ENCODE assay signal across 18 mouse cellular contexts in genomic region chr15:103233119-103233518, GRCm38 (mm10). TPM values are rescaled to one million over a fixed set of nuclear protein-coding genes. Genes with fewer than 3 reads are reported as not detected.
DNase-seq lines count a peak whose midpoint lies in the region; ATAC-seq and TF ChIP-seq lines count a peak whose summit lies in the region.
"Had no signal": no experiment of that assay in that cellular context is flagged by ENCODE, and none has a peak within 500 bp of the region (broad histone marks: within the 10 kb centered on the region; RNA-seq: fewer than 3 reads in every experiment).

No protein-coding gene starts in this region.

- H3K79me2 ChIP-seq in myocyte (ENCODE audit: control insufficient read depth, insufficient read depth): peaks cover 100% of the 10 kb centered on the region

- no peak for ATAC-seq in heart, embryonic 15.5 days (replicated peaks; ENCODE audit: insufficient number of reproducible peaks, insufficient read depth, low FRiP score, low read depth)
- no peak for ATAC-seq in liver, postnatal 0 days
- ATAC-seq: forebrain, embryonic 15.5 days; intestine, embryonic 15.5 days had no signal

- DNase-seq in gastrocnemius, adult 18-20 months (ENCODE audit: low spot score): peak; percentile 54
- DNase-seq in gastrocnemius, postnatal 25 days: no peak
- DNase-seq in heart, postnatal 36 days: no peak
- no peak for DNase-seq in liver, postnatal 0 days
- DNase-seq in liver: no peak
- no peak for DNase-seq in B cell, adult 2 months
- DNase-seq: adrenal gland, adult 2 months; adrenal gland, postnatal 25 days; cerebellum, adult 2 months; cerebellum, postnatal 10 days; gastrocnemius, postnatal 10 days; kidney, adult 18-20 months had no signal

- WGBS in heart, embryonic 15.5 days: 64% methylated on average over 2 of the region's 2 CpGs
- 71% methylated on average over 2 of the region's 2 CpGs for WGBS in liver, postnatal 0 days (ENCODE audit: insufficient replicate concordance)

- no peak overlapping the region for H3K9ac ChIP-seq in heart, embryonic 15.5 days
- H3K9ac ChIP-seq in liver, postnatal 0 days (replicated peaks): no peak overlapping the region
- H3K9ac ChIP-seq: forebrain, embryonic 15.5 days; hindbrain, embryonic 14.5 days; intestine, embryonic 15.5 days had no signal

- intact Hi-C loops in heart, postnatal 36 days (cut with DNase I): no loop called here

- TF ChIP-seq POLR2A in myocyte (IDR thresholded peaks at IDR 0.05; ENCODE audit: insufficient read length, low read depth): no peak

- H3K4me1 ChIP-seq in heart, embryonic 15.5 days (replicated peaks): peaks cover 26% of the 10 kb centered on the region
- H3K4me1 ChIP-seq in liver, postnatal 0 days (ENCODE audit: insufficient read depth): peaks cover 10% of the 10 kb centered on the region
- H3K4me1 ChIP-seq: intestine, embryonic 15.5 days had no signal

- no peak for TF ChIP-seq EP300 in liver, postnatal 0 days (IDR thresholded peaks at IDR 0.05; ENCODE audit: low read depth)

- no peak for TF ChIP-seq CTCF in liver, postnatal 0 days (IDR thresholded peaks at IDR 0.05; ENCODE audit: low read depth)

- H3K4me3 ChIP-seq in heart, embryonic 15.5 days: no peak overlapping the region
- no peak overlapping the region for H3K4me3 ChIP-seq in liver, postnatal 0 days (ENCODE audit: low read depth, low read length)
- H3K4me3 ChIP-seq in myocyte: no peak overlapping the region
- H3K4me3 ChIP-seq: forebrain, embryonic 15.5 days; hindbrain, embryonic 10.5 days; intestine, embryonic 15.5 days had no signal

- no peak overlapping the region for H3K4me2 ChIP-seq in heart, embryonic 15.5 days
- H3K4me2 ChIP-seq in liver, postnatal 0 days (ENCODE audit: low read depth, low read length): no peak overlapping the region
- peak overlapping the region; percentile 27 for H3K4me2 ChIP-seq in myocyte (ENCODE audit: low read depth)
- H3K4me2 ChIP-seq: forebrain, embryonic 15.5 days; hindbrain, embryonic 14.5 days; intestine, embryonic 15.5 days had no signal

- no peak overlapping the region for H3ac ChIP-seq in myocyte (ENCODE audit: control insufficient read depth, insufficient read length)

- peak overlapping the region; percentile 25; the same call in 1 of the 2 replicates for H3K27ac ChIP-seq in heart, embryonic 15.5 days
- H3K27ac ChIP-seq in liver, postnatal 0 days (ENCODE audit: low read depth): peak overlapping the region; percentile 36; the same call in 1 of the 2 replicates
- H3K27ac ChIP-seq: forebrain, embryonic 15.5 days; hindbrain, embryonic 10.5 days; hindbrain, embryonic 14.5 days; intestine, embryonic 15.5 days had no signal

- peaks cover 12% of the 10 kb centered on the region for H3K36me3 ChIP-seq in heart, embryonic 15.5 days
- H3K36me3 ChIP-seq in liver, postnatal 0 days (replicated peaks; ENCODE audit: insufficient read depth, low read length): peaks cover 8% of the 10 kb centered on the region
- peaks cover 15% of the 10 kb centered on the region for H3K36me3 ChIP-seq in myocyte (ENCODE audit: control insufficient read depth, insufficient read depth)

- H3K9me3 ChIP-seq in heart, embryonic 15.5 days (replicated peaks): no peaks in the 10 kb centered on the region
- H3K9me3 ChIP-seq in liver, postnatal 0 days (ENCODE audit: low read length): no peaks in the 10 kb centered on the region
- H3K9me3 ChIP-seq: forebrain, embryonic 15.5 days; hindbrain, embryonic 10.5 days; intestine, embryonic 15.5 days had no signal

- no peaks in the 10 kb centered on the region for H3K27me3 ChIP-seq in heart, embryonic 15.5 days
- no peaks in the 10 kb centered on the region for H3K27me3 ChIP-seq in liver, postnatal 0 days (ENCODE audit: insufficient read depth, low read length)
- H3K27me3 ChIP-seq in myocyte (ENCODE audit: control insufficient read depth, insufficient read depth, insufficient read length): no peaks in the 10 kb centered on the region
- H3K27me3 ChIP-seq: forebrain, embryonic 15.5 days; intestine, embryonic 15.5 days had no signal

TF ChIP-seq in myocyte, 11 proteins besides CTCF, POLR2A, EP300 and RAD21:
- TF ChIP-seq CEBPB (IDR thresholded peaks at IDR 0.05; ENCODE audit: insufficient read depth, poor library complexity, severe bottlenecking) (no peak), MYOD1 (IDR thresholded peaks at IDR 0.05; ENCODE audit: control insufficient read depth in 1 of 3, insufficient read length in 2 of 3, low read depth in 2 of 3) (peak in 1 of 3 experiments; percentile 32), MYOG (IDR thresholded peaks at IDR 0.05; ENCODE audit: control insufficient read depth in 1 of 3, insufficient read depth in 1 of 3, insufficient read length in 2 of 3, low read depth in 2 of 3) (peak in 1 of 3 experiments; percentile 21), TCF3 (IDR thresholded peaks at IDR 0.05; ENCODE audit: insufficient read length, low read depth) (no peak), USF1 (IDR thresholded peaks at IDR 0.05; ENCODE audit: low read depth) (no peak), TCF12 (IDR thresholded peaks at IDR 0.05; ENCODE audit: insufficient read depth, poor library complexity, severe bottlenecking) (peak; percentile 26), POLR2AphosphoS2 (IDR thresholded peaks at IDR 0.05; ENCODE audit: insufficient read length, low read depth) (no peak)

RNA-seq across cellular contexts. Expression of gene Cbx5, which starts 6.5 kb away (rescaled TPM):
- 10 to 100 TPM; 25.4 to 35.6 TPM for total RNA-seq in gastrocnemius, adult 18-20 months (2021)
- total RNA-seq in gastrocnemius, postnatal 25 days (2021): 10 to 100 TPM; 29.0 to 29.6 TPM
- polyA plus RNA-seq in heart, embryonic 15.5 days (2015; fragmentation: Nextera tagmentation; extraction: Ambion mirVana): 80.0 and 84.2 TPM in 2 replicates
- total RNA-seq in heart, postnatal 36 days (2021): 10 to 100 TPM; 54.2 to 58.7 TPM
- polyA plus RNA-seq in liver, postnatal 0 days (2015; fragmentation: Nextera tagmentation; extraction: Ambion mirVana): 19.0 and 23.3 TPM in 2 replicates
- 54.8 TPM for polyA plus RNA-seq in myocyte (2012; fragmentation: generic; extraction: Trizol)

RNA-seq across cellular contexts. Expression of gene Hnrnpa1, which starts 7.1 kb away (rescaled TPM):
- 10 to 100 TPM; 77.2 to 94.8 TPM for total RNA-seq in gastrocnemius, adult 18-20 months (2021)
- total RNA-seq in gastrocnemius, postnatal 25 days (2021): 10 to 100 TPM; 82.8 to 89.0 TPM
- 367 and 376 TPM in 2 replicates for polyA plus RNA-seq in heart, embryonic 15.5 days (2015; fragmentation: Nextera tagmentation; extraction: Ambion mirVana)
- 100 to 1,000 TPM; 140 to 154 TPM for total RNA-seq in heart, postnatal 36 days (2021)
- polyA plus RNA-seq in liver, postnatal 0 days (2015; fragmentation: Nextera tagmentation; extraction: Ambion mirVana): 126 and 151 TPM in 2 replicates
- 285 TPM for polyA plus RNA-seq in myocyte (2012; fragmentation: generic; extraction: Trizol)

RNA-seq across cellular contexts. Expression of gene Nfe2, which starts 25.1 kb away (rescaled TPM):
- total RNA-seq in gastrocnemius, adult 18-20 months (2021): not detected
- not detected for total RNA-seq in gastrocnemius, postnatal 25 days (2021)
- polyA plus RNA-seq in heart, embryonic 15.5 days (2015; fragmentation: Nextera tagmentation; extraction: Ambion mirVana): 1.9 and 5.0 TPM in 2 replicates
- total RNA-seq in heart, postnatal 36 days (2021): under 1 TPM; 0.67 to 0.73 TPM
- 85.8 and 89.1 TPM in 2 replicates for polyA plus RNA-seq in liver, postnatal 0 days (2015; fragmentation: Nextera tagmentation; extraction: Ambion mirVana)
- polyA plus RNA-seq in myocyte (2012; fragmentation: generic; extraction: Trizol): 0.42 TPM

RNA-seq across cellular contexts. Expression of gene Copz1, which starts 39.4 kb away (rescaled TPM):
- 10 to 100 TPM; 35.8 to 37.3 TPM for total RNA-seq in gastrocnemius, adult 18-20 months (2021)
- 10 to 100 TPM; 31.4 to 32.3 TPM for total RNA-seq in gastrocnemius, postnatal 25 days (2021)
- polyA plus RNA-seq in heart, embryonic 15.5 days (2015; fragmentation: Nextera tagmentation; extraction: Ambion mirVana): 145 and 168 TPM in 2 replicates
- total RNA-seq in heart, postnatal 36 days (2021): 10 to 100 TPM; 56.6 to 56.9 TPM
- polyA plus RNA-seq in liver, postnatal 0 days (2015; fragmentation: Nextera tagmentation; extraction: Ambion mirVana): 110 and 121 TPM in 2 replicates
- polyA plus RNA-seq in myocyte (2012; fragmentation: generic; extraction: Trizol): 172 TPM
